Mouse (Mus musculus) adrenal gland, adult 8-10 months (tissue): ENCODE data around the gene Cdipt. TPM values are rescaled to one million over a fixed set of nuclear protein-coding genes. Genes with fewer than 3 reads are reported as not detected.

Experiments
- DNase-seq: peaks from one replicate; pipeline ENCODE4 v3.0.0; 2022
- total RNA-seq, 4 experiments: library from RNA; stranded (reverse); gene quantifications; 2 replicates each; pipeline ENCODE4 v1.2.4; 2022

The Cdipt gene
- total RNA-seq, 4 experiments from 2014 or later, result 99.2 to 107 (median 103) TPM

GRCm38 (mm10) chr7:127025556-127026160 lies 49.9 kb downstream of the Cdipt start:
- peak; percentile 53 for DNase-seq

GRCm38 (mm10) chr7:127026161-127026600 lies 50.5 kb downstream of the Cdipt start:
- peak; percentile 69 for DNase-seq

- DNase-seq, result no peak
These were observed 50.9 kb downstream of the Cdipt start for GRCm38 (mm10) chr7:127026616-127026983.

GRCm38 (mm10) chr7:127026984-127027726 lies 51.4 kb downstream of the Cdipt start, which contains the start of gene Maz:
Gene Maz, minus strand, starts transcription at chr7:127027037.
- DNase-seq, result peak; percentile 99

GRCm38 (mm10) chr7:127027885-127028284 lies 52.2 kb downstream of the Cdipt start:
- no peak for DNase-seq

Other genes starting within 250 kb of the Cdipt start
- 100 to 1,000 TPM; 117 to 195 (median 156) TPM for gene Mapk3, start 216.3 kb upstream of the Cdipt start, total RNA-seq
- gene Gdpd3, start 209.6 kb upstream of the Cdipt start, total RNA-seq, result 1 to 10 TPM; 1.8 to 9.2 (median 5.6) TPM
- gene Ypel3, start 199.0 kb upstream of the Cdipt start, total RNA-seq, result 100 to 1,000 TPM; 114 to 148 (median 125) TPM
- under 1 TPM in 3 of 4 experiments, not detected in 1; 0.35 to 0.74 (median 0.56) TPM for gene Tbx6, start 194.4 kb upstream of the Cdipt start, total RNA-seq
- gene Ppp4c, start 183.4 kb upstream of the Cdipt start, total RNA-seq, result 100 to 1,000 TPM in 1 of 4 experiments, 10 to 100 TPM in 3; 85.9 to 100 (median 94.9) TPM
- 10 to 100 TPM in 3 of 4 experiments, 1 to 10 TPM in 1; 9.4 to 16.7 (median 13.8) TPM for gene Fam57b, start 178.2 kb upstream of the Cdipt start, total RNA-seq
- not detected for gene 4930451I11Rik, start 144.3 kb upstream of the Cdipt start, total RNA-seq
- 1 to 10 TPM in 2 of 4 experiments, under 1 TPM in 2; 0.15 to 1.4 (median 1.1) TPM for gene Doc2a, start 128.5 kb upstream of the Cdipt start, total RNA-seq
- gene Hirip3, start 113.9 kb upstream of the Cdipt start, total RNA-seq, result 10 to 100 TPM in 3 of 4 experiments, 1 to 10 TPM in 1; 8.7 to 21.8 (median 15.2) TPM
- gene Ino80e, start 113.5 kb upstream of the Cdipt start, total RNA-seq, result 10 to 100 TPM; 42.7 to 56.2 (median 48.0) TPM
- gene Taok2, start 91.2 kb upstream of the Cdipt start, total RNA-seq, result 100 to 1,000 TPM in 2 of 4 experiments, 10 to 100 TPM in 2; 68.1 to 117 (median 94.5) TPM
- gene Tmem219, start 53.0 kb upstream of the Cdipt start, total RNA-seq, result 10 to 100 TPM; 29.4 to 48.6 (median 37.2) TPM
- gene Kctd13, start 47.0 kb upstream of the Cdipt start, total RNA-seq, result 10 to 100 TPM; 20.9 to 35.2 (median 33.6) TPM
- gene Asphd1, start 26.3 kb upstream of the Cdipt start, total RNA-seq, result 1 to 10 TPM; 1.7 to 5.0 (median 3.7) TPM
- gene Sez6l2, start 25.4 kb upstream of the Cdipt start, total RNA-seq, result 100 to 1,000 TPM in 3 of 4 experiments, 10 to 100 TPM in 1; 94.1 to 133 (median 117) TPM
- gene Cdiptos, start 184 bp downstream of the Cdipt start, total RNA-seq, result 1 to 10 TPM in 1 of 4 experiments, under 1 TPM in 3; 0.46 to 1.8 (median 0.71) TPM
- 100 to 1,000 TPM; 117 to 186 (median 125) TPM for gene Mvp, start 38.7 kb downstream of the Cdipt start, total RNA-seq
- 1 to 10 TPM in 1 of 4 experiments, not detected in 3; 1.5 TPM for gene Pagr1b, start 40.6 kb downstream of the Cdipt start, total RNA-seq
- gene Pagr1a, start 41.4 kb downstream of the Cdipt start, total RNA-seq, result 10 to 100 TPM in 3 of 4 experiments, 1 to 10 TPM in 1; 7.5 to 36.1 (median 14.3) TPM
- 10 to 100 TPM in 3 of 4 experiments, 1 to 10 TPM in 1; 5.5 to 40.3 (median 28.9) TPM for gene Gm42742, start 45.2 kb downstream of the Cdipt start, total RNA-seq
- gene Prrt2, start 45.3 kb downstream of the Cdipt start, total RNA-seq, result 1 to 10 TPM; 2.4 to 8.7 (median 6.4) TPM
- gene Maz, start 51.1 kb downstream of the Cdipt start, total RNA-seq, result 100 to 1,000 TPM in 3 of 4 experiments, 10 to 100 TPM in 1; 99.9 to 123 (median 111) TPM
- 1 to 10 TPM; 1.5 to 3.6 (median 1.8) TPM for gene Kif22, start 66.6 kb downstream of the Cdipt start, total RNA-seq
- gene Zg16, start 111.4 kb downstream of the Cdipt start, total RNA-seq, result not detected
- gene AI467606, start 115.4 kb downstream of the Cdipt start, total RNA-seq, result 1 to 10 TPM; 1.4 to 1.8 (median 1.5) TPM
- gene Qprt, start 146.3 kb downstream of the Cdipt start, total RNA-seq, result under 1 TPM; 0.12 to 0.83 (median 0.31) TPM
- 1 to 10 TPM; 1.2 to 2.0 (median 1.7) TPM for gene Spn, start 161.9 kb downstream of the Cdipt start, total RNA-seq
- gene Cd2bp2, start 220.1 kb downstream of the Cdipt start, total RNA-seq, result 10 to 100 TPM; 61.9 to 89.2 (median 70.0) TPM
- gene Tbc1d10b, start 232.6 kb downstream of the Cdipt start, total RNA-seq, result 10 to 100 TPM; 47.9 to 63.7 (median 57.0) TPM
- 1 to 10 TPM; 2.8 to 6.2 (median 3.7) TPM for gene Mylpf, start 233.0 kb downstream of the Cdipt start, total RNA-seq